Mouse (Mus musculus) megakaryocyte, embryonic 14.5 days (primary cell): ENCODE measurements around the gene Cd209g.

Experiments
- FLI1 ChIP-seq: IDR thresholded peaks from 2 replicates; pipeline ENCODE4 v1.6.1; 2012; ENCODE audit warnings: low read length, inconsistent platforms, mixed read lengths
- GATA1 ChIP-seq: IDR thresholded peaks from 3 replicates; pipeline ENCODE4 v1.6.1; 2012; ENCODE audit warnings: mixed read lengths, low read length, inconsistent platforms, borderline replicate concordance

- TF ChIP-seq GATA1 (no peak), FLI1 (no peak)
Observed at GRCm38 (mm10) chr8:4141721-4142120, 7.8 kb downstream of the Cd209g start.
